Mouse (Mus musculus): ENCODE measurements at regions not wholly inside any gene's neighbourhood (a gene's known extent, or its start where the extent isn't known, plus 50 kb on each side); places are given as distances from the start of the nearest gene placed in this dataset.
A peak's percentile ranks its signal among the peaks of the same experiment; 100 is the strongest.

DNA sequence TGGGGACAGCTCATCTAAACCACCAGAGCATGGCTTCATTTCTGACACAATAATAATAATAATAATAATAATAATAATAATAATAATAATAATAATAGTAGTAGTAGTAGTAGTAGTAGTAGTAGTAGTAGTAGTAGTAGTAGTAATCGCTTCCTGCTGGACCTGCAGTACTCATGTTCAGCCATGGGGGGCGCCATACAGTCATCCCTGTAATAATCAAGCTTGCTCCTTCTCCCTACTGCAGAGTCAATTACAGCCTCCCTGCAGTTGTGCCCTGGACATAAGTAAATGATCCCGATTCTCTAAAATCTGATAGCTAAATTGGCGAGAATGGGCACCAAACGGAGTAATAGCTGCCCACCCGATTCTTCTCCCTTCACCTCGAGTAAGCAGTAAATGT, 537.1 kb upstream of the Gm19410 start:
- DNase-seq: no peak
- intact Hi-C loops (cut with DNase I): no loop called here

DNA sequence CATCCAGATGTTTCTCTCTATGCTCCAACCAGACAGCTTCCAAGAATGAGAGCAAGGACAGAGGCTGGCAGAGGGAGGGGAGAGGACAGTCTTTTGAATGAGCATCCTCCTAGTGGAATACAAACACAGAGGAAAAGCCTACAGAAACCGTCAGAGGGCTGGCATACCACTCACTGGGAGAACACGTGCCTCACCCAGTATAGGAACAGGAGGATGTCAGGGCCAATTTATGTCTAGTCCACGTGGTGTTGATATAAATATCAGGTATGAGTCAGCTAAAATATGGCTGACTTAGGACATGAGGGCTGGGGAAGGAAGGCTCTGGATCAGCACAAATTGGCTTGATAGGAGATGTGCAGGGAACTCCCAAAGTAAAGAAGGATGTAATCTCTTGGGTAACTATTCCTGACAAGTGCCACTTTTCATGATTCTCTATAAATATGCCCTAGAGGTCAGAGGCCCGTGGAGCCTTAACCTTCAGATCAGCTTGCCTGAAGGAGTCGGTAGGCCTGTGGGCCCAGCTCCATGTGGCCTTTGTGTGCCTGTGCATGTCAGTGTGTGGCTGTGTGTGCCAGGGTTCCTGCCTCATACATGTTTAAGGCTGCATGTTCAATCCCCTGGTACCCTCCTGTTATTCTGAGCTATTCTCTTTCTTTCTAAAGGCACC, 531.9 kb upstream of the Gm19410 start:
- intact Hi-C loops (cut with DNase I): no loop called here
- no peak for DNase-seq

DNA sequence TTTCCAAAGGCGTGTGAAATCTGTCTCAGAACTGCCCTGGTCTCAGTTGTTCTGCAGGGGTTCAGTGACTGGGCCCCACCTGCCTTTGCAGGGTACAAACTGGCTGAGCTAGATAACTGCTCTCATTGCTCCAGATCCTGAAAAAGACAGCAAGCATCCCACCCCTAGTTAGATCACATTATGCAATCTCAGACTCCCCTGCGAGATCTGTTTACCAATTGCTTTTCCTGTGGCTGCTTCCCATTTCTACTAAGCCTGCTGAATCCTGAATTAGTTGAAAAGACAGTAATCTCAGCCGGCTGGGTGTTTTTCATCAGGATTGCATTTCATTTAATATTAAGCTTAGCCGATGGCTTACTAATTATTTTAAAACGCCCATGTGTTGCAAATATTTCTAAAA, 531.2 kb upstream of the Gm19410 start:
- no peak for DNase-seq
- intact Hi-C loops (cut with DNase I): no loop called here

DNA sequence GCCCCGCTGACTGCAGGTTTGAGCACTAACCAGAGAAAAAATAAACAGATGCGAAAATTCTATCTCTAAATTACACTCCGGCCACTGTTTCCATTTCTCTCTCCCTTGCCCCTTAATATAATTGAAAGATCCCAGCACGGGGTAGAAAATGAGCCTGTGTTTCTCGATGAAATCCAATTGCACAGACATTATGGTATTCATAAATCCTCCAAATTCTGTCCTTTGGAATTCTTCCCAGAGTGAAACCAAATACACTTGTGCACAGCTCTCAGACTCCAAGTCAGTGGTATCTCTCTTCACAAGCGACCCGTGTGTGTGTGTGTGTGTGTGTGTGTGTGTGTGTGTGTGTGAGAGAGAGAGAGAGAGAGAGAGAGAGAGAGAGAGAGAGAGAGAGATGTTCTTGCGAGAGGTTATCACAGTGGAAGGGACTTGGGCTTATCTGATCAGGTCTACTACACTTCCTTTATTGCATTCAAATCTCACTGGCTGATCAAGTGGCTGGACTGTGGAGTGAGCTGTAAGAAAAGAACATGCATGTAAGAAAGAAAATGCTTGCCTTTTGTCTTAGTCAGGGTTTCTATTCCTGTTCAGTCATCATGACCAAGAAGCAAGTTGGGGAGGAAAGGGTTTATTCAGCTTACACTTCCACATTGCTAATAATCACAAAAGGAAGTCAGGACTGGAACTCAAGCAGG, 529.6 kb upstream of the Gm19410 start:
- no peak for DNase-seq
- intact Hi-C loops (cut with DNase I): no loop called here

DNA sequence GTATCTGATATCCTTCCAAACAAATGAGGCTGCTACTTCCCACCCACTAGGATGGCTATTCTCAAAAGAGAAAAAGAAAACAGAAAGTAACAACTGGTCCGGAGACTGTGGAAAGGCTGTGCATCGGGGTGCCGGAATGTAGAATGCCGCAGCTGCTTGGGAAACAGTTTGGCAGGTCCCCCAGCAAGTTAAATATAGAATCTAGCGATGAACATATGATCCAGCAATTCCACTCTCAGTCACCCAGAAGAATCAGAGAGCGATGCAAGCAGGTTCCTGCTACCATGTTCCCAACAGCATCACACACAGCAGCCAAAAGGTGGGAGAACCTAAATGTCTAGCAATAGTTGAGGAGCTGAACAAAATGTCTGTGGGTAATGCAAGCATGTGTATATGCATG, 528.3 kb upstream of the Gm19410 start:
- intact Hi-C loops (cut with DNase I): no loop called here
- DNase-seq: peak in 1 of 2 experiments; percentile 27

DNA sequence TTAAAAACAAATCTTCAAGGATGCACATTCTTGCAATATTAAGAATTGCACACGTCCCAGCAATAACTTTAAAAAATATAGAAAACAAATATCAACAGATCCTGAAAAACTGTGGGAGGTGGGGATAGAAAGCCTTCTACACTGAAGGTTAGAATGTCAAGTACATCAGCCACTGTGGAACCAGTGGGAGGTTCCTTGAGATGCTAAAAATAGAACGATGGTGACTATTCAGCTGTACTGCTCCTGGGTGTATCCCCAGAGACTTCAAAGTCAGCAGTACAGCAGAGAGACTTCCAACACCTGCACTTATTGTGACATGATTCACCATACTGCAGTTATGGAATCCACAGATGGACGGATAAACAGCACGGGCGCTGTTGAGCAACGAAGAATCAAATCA, 524.7 kb upstream of the Gm19410 start:
- intact Hi-C loops (cut with DNase I): no loop called here
- DNase-seq: no peak

DNA sequence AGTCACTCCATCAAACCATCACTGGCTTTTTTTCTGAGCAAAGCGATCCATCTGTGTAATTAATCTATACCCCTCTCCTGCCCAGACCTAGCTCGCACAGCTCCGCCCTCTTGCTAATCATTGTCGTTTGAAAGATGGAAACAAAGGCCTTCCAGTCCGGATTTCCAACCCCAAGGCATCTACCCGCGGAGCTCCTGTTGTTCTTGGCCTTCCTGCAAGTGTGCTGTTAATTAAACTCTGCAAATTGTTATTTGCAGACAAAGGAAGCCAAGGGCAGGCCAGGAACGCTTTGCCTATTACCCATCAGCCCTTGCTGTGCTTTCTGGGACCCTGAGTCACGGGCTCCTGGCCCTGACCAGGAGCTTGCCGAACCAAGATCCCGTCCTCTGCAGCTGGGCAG, 522.0 kb upstream of the Gm19410 start:
- intact Hi-C loops (cut with DNase I): no loop called here
- DNase-seq: peak in 1 of 2 experiments; percentile 7

DNA sequence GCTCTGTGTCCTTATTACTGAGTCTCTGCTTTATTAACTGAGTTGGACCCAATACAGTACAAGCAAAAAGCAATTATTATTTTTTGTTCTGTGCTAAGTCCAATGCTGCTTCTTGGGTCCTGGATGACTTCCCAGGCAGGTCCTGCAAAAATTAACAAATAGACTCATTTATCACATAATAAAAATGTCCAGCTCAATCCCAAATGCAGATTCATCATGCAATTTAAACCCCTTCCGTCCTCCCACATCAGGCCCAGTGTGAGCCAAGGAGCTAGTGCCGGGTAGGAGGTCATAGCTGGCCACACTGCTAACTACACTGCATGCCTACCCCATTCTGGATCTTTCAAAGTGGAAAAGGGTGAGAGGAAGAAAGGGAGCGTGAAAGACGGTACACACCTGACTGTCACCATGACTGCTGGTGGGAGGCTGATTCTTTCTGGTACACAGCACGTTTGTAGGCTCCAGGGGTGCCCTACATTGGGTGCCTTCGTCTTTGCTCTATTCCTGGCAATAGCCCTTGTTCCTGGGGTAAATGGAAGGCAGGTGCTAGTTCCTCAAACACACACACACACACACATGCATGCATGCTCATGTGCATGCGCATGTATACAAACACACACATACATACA, 515.7 kb upstream of the Gm19410 start:
- DNase-seq: no peak
- intact Hi-C loops (cut with DNase I): no loop called here

DNA sequence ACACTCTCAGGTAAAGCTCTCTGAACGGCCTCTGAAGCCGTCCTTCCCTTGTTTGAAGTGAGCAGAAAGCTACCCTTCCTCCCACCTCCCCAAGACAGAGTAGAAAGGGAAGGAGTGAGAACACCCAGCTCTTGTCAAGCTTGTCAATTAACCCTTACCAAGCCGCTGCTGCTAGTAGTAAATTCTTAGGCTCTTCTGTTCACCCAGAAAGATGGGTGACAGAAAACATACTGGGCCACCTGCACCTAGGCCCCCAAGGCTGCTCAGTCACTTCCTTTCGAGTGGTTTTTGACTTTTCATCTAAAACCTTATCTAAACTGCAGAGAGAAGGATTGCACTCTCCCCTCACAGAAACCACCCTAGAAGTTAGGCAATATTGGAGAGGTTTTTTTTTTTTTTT, 514.9 kb upstream of the Gm19410 start:
- no peak for DNase-seq
- intact Hi-C loops (cut with DNase I): no loop called here

DNA sequence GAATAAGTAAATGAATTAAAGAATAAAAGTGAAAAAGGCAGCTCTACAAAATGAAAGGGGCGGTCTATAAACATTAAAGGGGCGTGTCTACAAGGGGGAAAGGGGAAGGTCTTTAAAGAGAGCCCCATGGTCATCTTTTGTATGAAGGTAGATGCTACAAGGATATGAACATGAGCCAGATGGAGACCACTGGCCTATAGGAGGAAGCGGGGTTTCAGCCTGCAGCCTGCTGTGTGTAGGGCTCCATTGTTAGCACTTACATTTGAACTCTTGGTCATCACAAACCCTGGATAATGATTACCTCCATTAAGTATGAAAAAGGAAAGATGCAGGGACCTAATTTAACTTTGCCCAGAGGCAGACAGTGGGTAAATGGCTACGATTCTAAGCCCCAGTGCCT, 511.6 kb upstream of the Gm19410 start:
- intact Hi-C loops (cut with DNase I): no loop called here
- DNase-seq: no peak

DNA sequence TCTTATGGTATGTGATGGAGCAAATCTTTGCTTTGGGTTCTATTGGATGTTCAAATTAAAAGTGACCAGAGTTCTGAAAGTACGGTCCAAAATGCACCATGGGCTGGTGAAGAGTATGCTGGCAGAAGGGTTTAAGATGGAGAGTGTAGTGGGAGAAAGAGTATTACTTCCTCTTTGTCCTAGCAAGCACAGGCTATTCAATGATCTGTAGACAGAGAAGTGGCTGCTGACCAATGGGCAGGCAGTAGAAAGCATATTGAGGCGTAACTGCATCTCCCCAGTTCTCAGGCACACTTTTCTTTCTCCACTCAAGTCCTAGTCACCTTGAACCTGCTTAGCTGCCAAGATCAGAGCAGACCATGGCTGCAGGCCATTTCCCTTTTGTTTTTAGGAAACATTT, 510.3 kb upstream of the Gm19410 start:
- DNase-seq: no peak
- intact Hi-C loops (cut with DNase I): no loop called here

DNA sequence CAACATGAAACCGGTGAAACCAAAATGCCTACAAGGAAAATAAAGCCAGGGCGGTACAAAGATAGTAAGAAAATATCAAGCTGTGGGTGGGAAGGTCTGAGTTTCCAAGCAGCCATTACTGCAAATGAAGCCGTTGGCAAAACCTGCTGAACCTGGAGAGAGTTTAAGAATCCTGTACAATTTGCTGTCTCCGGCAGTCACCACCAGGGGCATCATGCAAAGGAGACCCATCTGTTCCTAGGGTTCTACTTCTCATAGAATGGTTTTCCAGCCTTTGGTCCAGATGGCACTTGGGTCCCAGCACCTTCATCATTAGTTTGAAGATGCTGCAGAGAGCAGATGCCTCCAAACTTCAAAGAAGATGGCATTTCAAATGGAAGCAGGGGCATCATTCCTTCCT, 508.6 kb upstream of the Gm19410 start:
- intact Hi-C loops (cut with DNase I): no loop called here
- DNase-seq: no peak

DNA sequence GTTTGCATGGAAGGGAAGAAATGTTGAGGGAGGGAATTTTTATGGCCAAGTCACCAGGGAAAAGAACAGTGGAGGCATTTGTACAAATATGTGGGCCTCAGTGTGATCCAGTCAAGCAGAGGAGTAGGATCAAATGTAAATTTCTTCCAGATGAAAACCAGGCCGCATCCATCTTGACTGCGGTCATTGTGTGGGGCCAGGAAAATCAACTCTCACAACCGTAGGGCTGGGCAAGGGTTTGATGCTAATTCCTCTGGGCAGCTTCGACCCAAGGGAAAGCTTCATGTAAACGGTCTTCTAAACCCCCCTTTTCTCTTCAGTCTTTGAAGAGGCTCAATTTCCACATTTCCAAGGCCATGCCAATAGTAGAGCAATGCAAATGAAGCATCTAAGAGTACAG, 497.4 kb upstream of the Gm19410 start:
- intact Hi-C loops (cut with DNase I): no loop called here
- DNase-seq: no peak

DNA sequence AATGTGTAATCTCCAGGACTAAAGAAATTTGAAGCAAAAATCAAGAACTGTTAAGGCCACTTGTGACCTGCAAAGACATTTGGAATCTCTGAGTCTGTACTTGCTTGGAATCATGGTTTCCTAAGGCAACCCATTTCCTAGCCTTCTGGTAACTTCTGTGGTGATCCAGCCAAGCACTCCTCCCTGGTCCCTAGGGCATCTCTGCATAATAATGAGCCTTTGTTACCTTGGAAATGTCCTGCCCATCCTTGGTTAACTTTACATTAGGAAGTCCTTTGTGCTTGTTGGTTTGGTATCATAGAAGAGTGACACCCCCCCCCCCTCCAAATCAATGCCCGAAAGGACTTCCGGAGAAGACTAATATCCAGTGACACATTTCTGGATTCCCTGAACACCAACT, 496.6 kb upstream of the Gm19410 start:
- intact Hi-C loops (cut with DNase I): no loop called here
- DNase-seq: no peak

DNA sequence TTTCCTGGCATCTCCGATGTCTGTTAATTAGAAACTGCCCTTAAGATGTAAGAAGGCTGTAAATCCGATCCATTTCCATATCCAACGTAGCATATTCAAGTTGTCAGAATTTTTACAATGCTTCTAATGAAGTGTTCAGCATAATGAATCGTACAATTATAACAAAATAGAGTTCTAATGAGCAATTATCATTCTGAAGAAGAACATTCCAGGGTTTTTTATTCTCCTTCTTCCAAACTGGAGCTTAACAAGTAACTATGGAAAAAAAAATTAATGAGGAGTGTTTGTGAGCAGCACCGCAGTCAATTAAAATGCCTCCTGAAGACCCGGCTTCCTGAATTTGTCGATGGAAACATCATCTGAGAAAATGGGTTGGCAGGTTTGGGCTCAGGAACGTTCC, 489.6 kb upstream of the Gm19410 start:
- intact Hi-C loops (cut with DNase I): no loop called here
- no peak for DNase-seq

DNA sequence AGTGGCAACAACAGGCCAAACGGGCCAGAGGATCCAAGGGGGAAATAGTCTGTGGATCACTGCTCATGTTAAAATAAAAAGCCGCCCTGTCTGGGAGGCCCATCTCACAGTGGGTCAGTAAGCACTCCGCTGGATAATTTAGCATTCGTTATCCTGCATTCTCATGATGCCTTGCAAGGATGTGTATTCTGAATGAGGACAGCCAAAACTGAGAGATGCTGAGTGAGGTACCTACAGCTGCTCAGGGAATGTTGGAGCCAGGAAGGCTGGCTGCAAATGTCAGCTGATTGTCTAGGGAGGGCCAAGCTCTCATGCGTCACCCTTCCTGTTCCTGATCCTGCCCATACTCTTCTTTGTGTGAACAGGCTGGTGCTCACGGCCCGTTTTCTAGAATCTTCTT, 489.1 kb upstream of the Gm19410 start:
- no peak for DNase-seq
- intact Hi-C loops (cut with DNase I): no loop called here

DNA sequence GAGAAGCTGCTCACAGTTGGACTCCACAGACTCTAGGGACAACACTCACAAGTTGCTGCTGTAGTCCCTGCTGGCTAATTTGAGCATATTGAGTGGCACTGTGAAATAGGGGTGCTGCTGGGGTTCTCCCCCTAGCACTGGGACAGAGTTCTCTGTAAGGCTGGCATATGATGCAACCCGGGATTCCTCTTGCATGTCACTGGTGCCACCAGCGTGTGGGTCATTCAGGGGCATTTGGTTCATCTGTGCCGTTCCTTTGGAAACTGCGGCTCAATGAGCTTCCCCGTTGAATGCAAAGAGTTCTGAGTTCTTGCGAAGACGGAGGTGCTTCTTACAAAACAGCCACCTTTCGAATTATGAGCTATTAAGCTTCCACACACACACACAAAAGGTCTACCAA, 486.6 kb upstream of the Gm19410 start:
- DNase-seq: no peak
- intact Hi-C loops (cut with DNase I): no loop called here

DNA sequence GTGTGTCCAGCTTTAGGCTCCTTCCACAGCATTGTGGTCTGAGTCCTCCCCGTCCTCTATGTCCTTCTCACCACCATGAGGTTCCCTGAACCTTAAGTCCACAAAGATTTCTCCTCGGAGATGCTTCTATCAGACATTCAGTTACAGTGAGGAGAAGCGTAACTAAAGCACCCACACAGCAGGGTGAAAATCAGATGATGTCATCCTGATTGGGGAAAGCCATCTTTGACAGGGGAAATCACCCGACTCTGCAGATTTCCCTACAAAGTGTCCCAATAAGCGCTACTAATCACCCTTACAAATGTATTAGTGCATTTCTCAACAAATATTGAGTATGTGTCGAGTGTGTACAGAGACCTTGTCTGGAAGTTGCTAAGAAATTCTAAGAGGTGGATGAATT, 484.8 kb upstream of the Gm19410 start:
- intact Hi-C loops (cut with DNase I): no loop called here
- DNase-seq: no peak

DNA sequence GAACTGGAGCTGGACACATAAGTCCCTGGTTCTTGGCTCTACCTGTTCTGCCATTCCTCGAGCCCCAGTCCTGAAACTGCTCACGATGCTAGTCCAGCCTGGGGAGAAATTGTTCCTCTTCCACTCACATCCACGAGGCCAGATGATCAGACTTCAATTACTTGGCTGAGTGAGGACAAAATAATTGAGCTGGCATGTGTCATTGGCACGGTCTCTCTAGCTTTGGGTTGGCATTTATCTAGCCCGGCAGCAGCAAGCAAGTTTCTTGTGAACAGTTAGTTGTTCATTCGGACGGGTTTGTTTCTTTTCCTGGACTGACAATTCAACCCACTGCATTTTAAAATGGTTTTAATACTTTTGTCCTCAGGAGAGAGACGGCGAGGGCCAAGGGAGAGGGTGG, 482.2 kb upstream of the Gm19410 start:
- intact Hi-C loops (cut with DNase I): no loop called here
- no peak for DNase-seq

DNA sequence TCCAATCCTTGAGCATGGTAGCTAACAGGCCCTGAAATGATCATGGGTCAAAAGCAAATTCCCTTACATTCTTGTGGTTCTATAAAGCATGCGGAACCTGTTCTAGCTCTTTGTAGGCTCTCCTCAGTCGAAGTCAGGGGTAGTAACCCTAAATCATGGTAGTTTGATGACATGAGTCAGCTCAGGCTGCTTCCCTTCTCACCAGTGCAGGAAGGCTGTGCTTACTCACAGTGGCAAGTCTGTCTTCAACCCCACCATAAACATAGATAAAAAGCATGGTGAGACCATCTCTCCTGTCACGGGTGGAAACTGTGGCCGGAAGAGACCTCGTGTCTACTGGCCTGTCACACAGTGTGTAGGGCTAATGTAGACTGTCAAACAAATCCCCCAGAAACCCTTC, 476.6 kb upstream of the Gm19410 start:
- intact Hi-C loops (cut with DNase I): no loop called here
- no peak for DNase-seq

DNA sequence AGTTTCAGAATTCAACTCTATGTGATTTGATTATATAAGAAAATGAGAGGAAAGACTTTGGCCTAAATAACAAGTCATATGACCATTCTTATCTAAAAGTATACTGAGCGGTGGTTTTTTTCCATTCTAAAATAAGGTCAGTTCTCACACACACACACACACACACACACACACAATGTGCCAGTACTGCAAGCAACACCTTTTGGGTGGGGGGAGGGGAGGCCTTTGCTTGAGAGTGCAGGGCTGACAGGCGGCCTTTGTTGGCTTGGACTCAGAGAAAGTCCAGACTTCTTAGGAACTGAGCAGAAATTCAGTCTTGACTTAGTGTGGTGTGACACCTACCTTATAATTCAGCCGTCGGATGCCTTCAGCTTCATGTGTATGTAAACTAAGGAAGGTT, 475.6 kb upstream of the Gm19410 start:
- intact Hi-C loops (cut with DNase I): no loop called here

DNA sequence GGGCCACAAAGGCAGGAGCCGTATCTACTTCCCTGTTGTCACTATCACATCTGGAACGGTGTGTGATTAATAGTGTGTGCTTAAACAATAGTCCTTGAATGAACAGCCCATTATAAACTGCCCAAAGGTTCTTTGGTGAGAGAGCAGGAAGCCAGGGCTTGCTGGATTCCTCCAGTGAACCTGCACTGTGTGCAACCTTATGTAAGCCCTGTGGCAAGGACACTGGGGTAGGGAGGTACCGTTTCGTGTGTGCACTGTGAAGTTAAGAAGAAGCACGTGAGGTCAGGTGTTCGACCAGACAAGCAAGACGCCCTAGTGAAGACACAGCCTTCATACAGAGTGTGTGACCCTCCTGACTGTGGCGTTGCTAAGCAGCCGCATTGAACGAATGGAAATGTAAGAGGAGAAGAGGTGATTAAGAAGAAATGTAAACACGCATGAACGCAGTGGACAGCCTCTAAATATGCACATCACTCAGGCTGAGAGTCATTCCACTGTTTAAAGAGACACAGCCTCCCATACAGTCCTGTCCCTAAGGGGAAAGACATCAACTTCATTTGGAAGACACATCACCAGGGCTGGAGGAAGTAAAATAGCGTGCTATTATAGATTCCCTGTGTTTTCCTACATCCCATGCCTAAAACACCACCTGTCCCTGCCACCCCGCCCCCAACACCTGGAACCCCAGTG, 472.0 kb upstream of the Gm19410 start:
- DNase-seq: no peak
- intact Hi-C loops (cut with DNase I): no loop called here

More for the DNA sequence above, 475.6 kb upstream of the Gm19410 start:
- DNase-seq: no peak
